Mouse (Mus musculus) left cerebral cortex, postnatal 36 days (tissue): Measurements from ENCODE around the gene Gipc2. TPM values are rescaled to one million over a fixed set of nuclear protein-coding genes. Genes with fewer than 3 reads are reported as not detected.
"Not testable (repeated sequence)": the region's sequence is repeated elsewhere in the genome, so short reads cannot be mapped to it uniquely, and the experiment has no call there.

Source experiments
- DNase-seq, 2 experiments: peaks; one replicate each; pipeline ENCODE4 v3.0.0; 2021 to 2022; ENCODE audit warnings: low spot score in 2 of 2, mixed read lengths in 1 of 2
- intact Hi-C: fragments of 180-260 bp; cut with DNase I; formaldehyde crosslinking; loops from one replicate; pipeline ENCODE4 v1.15.1; 2025
- total RNA-seq, 2 experiments: library from RNA; stranded (reverse); gene quantifications; 2 replicates each; pipeline ENCODE4 v1.2.3; 2021

Gipc2 gene
- 1 to 10 TPM; 3.8 to 7.9 TPM for total RNA-seq

- intact Hi-C loops: no loop called here
- DNase-seq: no peak
Observed at GRCm38 (mm10) chr3:152166099-152166423, at the start of gene Gipc2. Gene Gipc2, minus strand, starts transcription at chr3:152166230.

GRCm38 (mm10) chr3:152213416-152213815, 47.4 kb upstream of the Gipc2 start:
- DNase-seq: no peak
- intact Hi-C loops: no loop called here

- peak in 1 of 2 experiments; percentile 15 for DNase-seq
- intact Hi-C loops: loop anchor here (2.0 kb wide), 1 partner anchor 101 kb away; no protein-coding TSS in a partner anchor
Observed at GRCm38 (mm10) chr3:152211731-152212279, 45.8 kb upstream of the Gipc2 start.

- intact Hi-C loops: loop anchor here (1.0 to 2.0 kb wide), 2 partner anchors 18 to 100 kb away; no protein-coding TSS in a partner anchor
- DNase-seq: peak; percentile 71 to 79
Observed at GRCm38 (mm10) chr3:152210728-152211391, 44.8 kb upstream of the Gipc2 start.

GRCm38 (mm10) chr3:152209967-152210634, 44.1 kb upstream of the Gipc2 start, which contains the start of the genes Dnajb4 and Fubp1:
Gene Dnajb4, minus strand, starts transcription at chr3:152210302.
Gene Fubp1, plus strand, starts transcription at chr3:152210422.
- intact Hi-C loops: loop anchor here (1.0 to 2.0 kb wide), 2 partner anchors 17 to 99 kb away; no protein-coding TSS in a partner anchor
- DNase-seq: peak; percentile 99 to 100

GRCm38 (mm10) chr3:152209177-152209966, 43.3 kb upstream of the Gipc2 start:
- intact Hi-C loops: no loop called here
- DNase-seq: peak in 1 of 2 experiments; percentile 5

GRCm38 (mm10) chr3:152208096-152208885, 42.3 kb upstream of the Gipc2 start:
- no peak for DNase-seq
- intact Hi-C loops: no loop called here

- DNase-seq: no peak
- intact Hi-C loops: no loop called here
Observed at GRCm38 (mm10) chr3:152207156-152207555, 41.1 kb upstream of the Gipc2 start.

GRCm38 (mm10) chr3:152204577-152204976, 38.5 kb upstream of the Gipc2 start:
- intact Hi-C loops: no loop called here
- no peak for DNase-seq

- intact Hi-C loops: no loop called here
Observed at GRCm38 (mm10) chr3:152203996-152204395, 38.0 kb upstream of the Gipc2 start.

GRCm38 (mm10) chr3:152203411-152203810, 37.4 kb upstream of the Gipc2 start:
- intact Hi-C loops: no loop called here
- no peak for DNase-seq

More at GRCm38 (mm10) chr3:152203996-152204395, 38.0 kb upstream of the Gipc2 start:
- DNase-seq: no peak

GRCm38 (mm10) chr3:152202942-152203341, 36.9 kb upstream of the Gipc2 start:
- no peak for DNase-seq
- intact Hi-C loops: no loop called here

GRCm38 (mm10) chr3:152201651-152202050, 35.6 kb upstream of the Gipc2 start:
- DNase-seq: no peak
- intact Hi-C loops: no loop called here

GRCm38 (mm10) chr3:152201181-152201580, 35.2 kb upstream of the Gipc2 start:
- intact Hi-C loops: no loop called here
- DNase-seq: no peak

- intact Hi-C loops: no loop called here
- no peak for DNase-seq
Observed at GRCm38 (mm10) chr3:152199125-152199524, 33.1 kb upstream of the Gipc2 start.

GRCm38 (mm10) chr3:152197246-152197645, 31.2 kb upstream of the Gipc2 start:
- DNase-seq, intact Hi-C loops: not testable (repeated sequence)

- intact Hi-C loops: loop anchor here (1.0 to 5.0 kb wide), 3 partner anchors 17 to 86 kb away; partner anchors contain the start of genes Dnajb4 and Fubp1
- peak; percentile 86 to 88 for DNase-seq
Observed at GRCm38 (mm10) chr3:152193635-152194097, 27.6 kb upstream of the Gipc2 start.

GRCm38 (mm10) chr3:152193177-152193576, 27.1 kb upstream of the Gipc2 start:
- no peak for DNase-seq
- intact Hi-C loops: loop anchor here (1.0 to 5.0 kb wide), 3 partner anchors 17 to 86 kb away; partner anchors contain the start of genes Dnajb4 and Fubp1
